Mouse (Mus musculus) intestine, postnatal 0 days (tissue): ENCODE measurements around the gene Tiprl. TPM values are rescaled to one million over a fixed set of nuclear protein-coding genes. Genes with fewer than 3 reads are reported as not detected.

Source experiments
- ATAC-seq: fragments of 200-750 bp; cut with Nextera tagmentation; 2 replicates; pipeline ENCODE4 v1.8.0; 2017; ENCODE audit warnings: mild to moderate bottlenecking, moderate TSS enrichment, moderate library complexity
- H3K27ac ChIP-seq: fragments of 300-500 bp; sonication (generic); 2 replicates; pipeline ENCODE4 v1.5.1; 2014; ENCODE audit warnings: mild to moderate bottlenecking, low read depth, low read length, moderate library complexity
- H3K27me3 ChIP-seq: fragments of 300-500 bp; sonication (generic); replicated peaks from 2 replicates; pipeline ENCODE4 v1.6.1; 2014; ENCODE audit warnings: low read length, mixed read lengths; ENCODE audit not compliant: control insufficient read depth, insufficient read depth
- H3K36me3 ChIP-seq: fragments of 300-500 bp; sonication (generic); 2 replicates; pipeline ENCODE4 v1.6.1; 2014; ENCODE audit warnings: mild to moderate bottlenecking, moderate library complexity; ENCODE audit not compliant: control insufficient read depth, insufficient read depth
- H3K4me1 ChIP-seq: fragments of 300-500 bp; sonication (generic); replicated peaks from 2 replicates; pipeline ENCODE4 v1.6.1; 2014; ENCODE audit warnings: antibody characterized with exemption, low read length, mixed read lengths; ENCODE audit not compliant: control insufficient read depth, insufficient read depth
- H3K4me2 ChIP-seq: fragments of 300-500 bp; sonication (generic); replicated peaks from 2 replicates; pipeline ENCODE4 v1.6.1; 2014; ENCODE audit warnings: low read depth, mild to moderate bottlenecking, moderate library complexity
- H3K4me3 ChIP-seq: fragments of 300-500 bp; sonication (generic); 2 replicates; pipeline ENCODE4 v1.5.1; 2014; ENCODE audit warnings: low read depth, low read length
- H3K9ac ChIP-seq: fragments of 300-500 bp; sonication (generic); 2 replicates; pipeline ENCODE4 v1.6.1; 2014; ENCODE audit warnings: mild to moderate bottlenecking, low read depth, low read length
- H3K9me3 ChIP-seq: fragments of 300-500 bp; sonication (generic); 2 replicates; pipeline ENCODE4 v1.6.1; 2016; ENCODE audit warnings: mixed run types; ENCODE audit not compliant: control insufficient read depth
- CTCF ChIP-seq: sonication (generic); IDR thresholded peaks from 2 replicates; pipeline ENCODE4 v1.5.1; 2016; ENCODE audit warnings: low read depth, mild to moderate bottlenecking, control low read depth, antibody characterized with exemption, moderate library complexity
- WGBS: fragments of 180-500 bp; shearing (Covaris S2); extraction: QIAGEN DNeasy Blood & Tissue Kit; methylation state at CpG from one replicate; pipeline ENCODE4 v1.1.7; 2014; 5-methylcytosine and 5-hydroxymethylcytosine counted together
- polyA plus RNA-seq: library from polyadenylated mRNA; unstranded; fragments of >200 nt; fragmentation: Nextera tagmentation; extraction: Ambion mirVana; gene quantifications from 2 replicates; pipeline ENCODE4 v1.2.1, GENCODE M21; 2015

The Tiprl gene
- polyA plus RNA-seq = 59.7 and 61.9 TPM in 2 replicates

DNA sequence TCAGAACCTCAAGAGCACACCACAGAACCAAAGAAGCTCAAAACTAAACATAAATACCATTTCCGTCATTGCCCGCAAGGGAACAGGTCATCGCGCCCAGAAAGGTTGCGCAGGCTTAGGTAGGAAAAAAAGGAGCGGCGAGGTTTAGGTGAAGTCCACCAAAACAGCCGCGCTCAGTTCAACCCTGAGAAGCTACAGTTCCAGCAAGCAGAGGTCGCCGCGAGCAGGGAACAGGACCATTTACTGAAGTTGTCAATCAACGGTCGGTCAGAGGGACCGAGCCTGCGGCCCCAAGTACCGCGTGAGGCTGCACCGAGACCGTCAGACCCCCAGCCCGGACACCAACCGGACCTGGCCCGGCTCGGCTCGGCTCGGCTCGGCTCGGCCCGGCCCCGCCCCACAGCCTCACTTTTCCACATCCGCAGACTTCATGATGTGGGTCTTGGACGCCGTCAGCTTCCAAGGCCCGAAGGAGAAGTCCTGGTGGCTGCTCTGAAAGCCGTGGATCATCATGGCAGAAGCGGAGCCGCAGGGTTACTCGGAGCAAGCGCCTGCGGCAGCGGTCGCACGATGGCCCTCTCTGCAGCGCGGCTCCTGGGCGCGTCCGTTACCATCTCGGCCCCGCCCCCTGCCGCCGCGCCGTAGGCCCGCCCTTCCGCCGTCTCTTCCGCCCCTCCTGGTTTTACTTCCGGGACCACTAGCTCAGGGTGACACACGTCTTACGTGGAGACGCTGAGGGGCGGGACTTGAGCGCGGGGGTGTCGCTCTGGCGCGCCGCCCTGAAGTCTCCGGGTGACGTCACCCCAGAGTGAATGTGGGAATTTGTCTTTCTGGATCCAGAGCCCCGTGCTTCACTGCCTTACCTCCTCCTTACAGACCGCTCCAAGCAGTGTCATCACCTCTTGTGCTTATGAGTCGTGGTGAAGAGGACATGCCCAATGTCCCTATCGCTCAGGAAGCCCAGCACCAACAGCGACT, at the start of gene Tiprl:
Tiprl (minus strand) TSS at position 676 of the 978 bp plus-strand sequence.
- H3K4me2 ChIP-seq = peak within 1 kb of the TSS; percentile 84
- no peaks in the 10 kb centered on the region for H3K36me3 ChIP-seq
- H3K4me3 ChIP-seq = peak within 1 kb of the TSS; percentile 91
- H3K27ac ChIP-seq = peak within 1 kb of the TSS; percentile 88
- peak within 1 kb of the TSS; percentile 71 for H3K9ac ChIP-seq
- under 1% methylated on average over 76 of the region's 76 CpGs for WGBS
- H3K4me1 ChIP-seq = no peaks in the 10 kb centered on the region; the same call in 1 of the 2 replicates
- ATAC-seq = peak; percentile 99
- peak; percentile 32 for TF ChIP-seq CTCF
- H3K9me3 ChIP-seq = no peaks in the 10 kb centered on the region
- H3K27me3 ChIP-seq = no peaks in the 10 kb centered on the region

DNA sequence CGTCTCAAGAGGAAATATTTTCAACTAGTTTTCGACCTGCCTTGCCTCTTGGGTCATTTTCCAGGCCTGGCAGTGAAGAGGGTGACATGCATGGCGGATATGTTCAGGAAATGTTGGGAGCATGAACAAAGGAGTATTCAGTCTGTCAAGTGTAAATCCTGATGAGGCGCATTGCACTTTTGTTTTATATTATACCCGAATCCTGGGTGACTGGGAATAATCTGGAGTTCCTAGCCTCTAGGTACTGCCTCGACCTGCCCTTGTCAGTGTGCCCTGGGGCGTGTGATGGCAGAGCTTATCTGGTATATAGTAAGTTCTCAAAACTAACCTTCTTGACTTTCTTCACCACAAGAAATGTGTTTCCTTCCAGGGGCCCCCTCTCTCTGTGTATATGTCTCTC, 47.3 kb upstream of the Tiprl start:
- TF ChIP-seq CTCF = no peak
- ATAC-seq = no peak
- Histone ChIP-seq H3K9ac (no peak overlapping the region), H3K9me3 (no peaks in the 10 kb centered on the region), H3K27ac (no peak overlapping the region), H3K4me3 (no peak overlapping the region), H3K4me2 (no peak overlapping the region), H3K27me3 (no peaks in the 10 kb centered on the region), H3K36me3 (no peaks in the 10 kb centered on the region), H3K4me1 (0 out of 2 replicates have a peak, but pooled peaks cover 3% of the 10 kb centered on the region)
- 79% methylated on average over 7 of the region's 7 CpGs for WGBS

DNA sequence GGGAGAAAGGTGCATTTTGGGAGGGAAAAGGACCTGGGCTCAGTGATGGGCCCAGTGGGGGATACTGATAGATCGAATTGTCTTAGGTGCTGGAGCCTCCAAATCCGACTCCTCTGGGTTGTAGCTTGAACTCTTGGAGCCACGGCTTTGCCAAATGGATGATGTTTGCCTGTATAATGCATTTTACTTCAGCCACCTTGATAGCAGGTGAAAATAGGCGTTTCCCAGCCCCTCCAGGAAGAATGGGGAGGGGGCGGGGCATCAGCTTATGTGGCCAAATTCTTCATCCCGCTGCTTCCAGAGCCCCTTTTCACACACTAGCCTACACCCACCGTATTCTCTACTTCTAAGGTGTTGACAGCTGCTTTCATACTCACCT, 46.2 kb upstream of the Tiprl start:
- Histone ChIP-seq H3K27me3 (no peaks in the 10 kb centered on the region), H3K9me3 (no peaks in the 10 kb centered on the region), H3K4me2 (peak overlapping the region; percentile 96), H3K4me3 (peak overlapping the region; percentile 68), H3K36me3 (no peaks in the 10 kb centered on the region), H3K27ac (no peak overlapping the region), H3K4me1 (0 out of 2 replicates have a peak, but pooled peaks cover 3% of the 10 kb centered on the region), H3K9ac (0 out of 2 replicates have a peak overlapping the region, but pooled peaks have one; percentile 61)
- no peak for ATAC-seq
- no peak for TF ChIP-seq CTCF
- 35% methylated on average over 7 of the region's 7 CpGs for WGBS

DNA sequence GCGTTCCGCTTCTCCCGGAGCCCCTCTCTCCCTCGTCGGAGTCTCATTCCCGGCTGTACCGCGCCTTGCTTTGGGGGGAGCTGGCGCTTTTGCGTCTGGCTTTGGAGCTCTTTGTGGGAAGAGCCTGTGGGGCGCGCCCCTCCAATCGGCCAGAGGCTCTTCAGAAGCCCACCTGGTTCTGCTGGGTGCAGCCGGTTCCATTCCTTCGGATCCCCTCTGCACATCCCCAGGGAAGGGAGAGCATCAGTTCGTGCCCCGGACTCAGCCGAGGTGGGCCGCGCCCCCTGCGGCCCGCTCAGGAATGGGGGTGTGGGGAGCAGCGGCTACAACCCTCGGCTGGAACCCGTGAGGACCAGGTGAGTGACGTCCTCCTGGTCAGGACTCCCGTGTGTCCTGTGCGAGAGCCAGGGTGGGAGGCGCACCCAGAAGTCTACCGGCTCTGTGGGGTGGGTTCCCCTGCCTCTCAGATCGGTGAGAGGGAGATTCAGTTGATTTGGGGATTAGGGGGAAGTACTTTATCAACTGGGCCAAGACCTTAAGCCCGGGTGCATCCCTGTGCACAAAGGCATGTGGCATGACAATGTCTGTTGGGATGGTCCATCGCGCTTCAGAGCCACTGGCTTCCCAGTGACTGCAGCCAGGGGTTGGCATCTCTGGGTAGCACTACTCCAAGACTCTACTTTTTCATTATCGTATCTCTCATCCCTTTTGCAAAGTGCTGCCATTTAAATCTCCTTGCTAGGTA, 45.6 kb upstream of the Tiprl start:
- H3K4me1 ChIP-seq = 0 out of 2 replicates have a peak, but pooled peaks cover 3% of the 10 kb centered on the region
- 2% methylated on average over 35 of the region's 35 CpGs for WGBS
- peak overlapping the region; percentile 31; the same call in 1 of the 2 replicates for H3K27ac ChIP-seq
- no peaks in the 10 kb centered on the region for H3K27me3 ChIP-seq
- H3K9ac ChIP-seq = peak overlapping the region; percentile 61
- no peaks in the 10 kb centered on the region for H3K36me3 ChIP-seq
- H3K4me3 ChIP-seq = peak overlapping the region; percentile 68
- no peaks in the 10 kb centered on the region for H3K9me3 ChIP-seq
- TF ChIP-seq CTCF = peak; percentile 24; the same call in 1 of the 2 replicates
- peak overlapping the region; percentile 96 for H3K4me2 ChIP-seq
- ATAC-seq = peak; percentile 46

DNA sequence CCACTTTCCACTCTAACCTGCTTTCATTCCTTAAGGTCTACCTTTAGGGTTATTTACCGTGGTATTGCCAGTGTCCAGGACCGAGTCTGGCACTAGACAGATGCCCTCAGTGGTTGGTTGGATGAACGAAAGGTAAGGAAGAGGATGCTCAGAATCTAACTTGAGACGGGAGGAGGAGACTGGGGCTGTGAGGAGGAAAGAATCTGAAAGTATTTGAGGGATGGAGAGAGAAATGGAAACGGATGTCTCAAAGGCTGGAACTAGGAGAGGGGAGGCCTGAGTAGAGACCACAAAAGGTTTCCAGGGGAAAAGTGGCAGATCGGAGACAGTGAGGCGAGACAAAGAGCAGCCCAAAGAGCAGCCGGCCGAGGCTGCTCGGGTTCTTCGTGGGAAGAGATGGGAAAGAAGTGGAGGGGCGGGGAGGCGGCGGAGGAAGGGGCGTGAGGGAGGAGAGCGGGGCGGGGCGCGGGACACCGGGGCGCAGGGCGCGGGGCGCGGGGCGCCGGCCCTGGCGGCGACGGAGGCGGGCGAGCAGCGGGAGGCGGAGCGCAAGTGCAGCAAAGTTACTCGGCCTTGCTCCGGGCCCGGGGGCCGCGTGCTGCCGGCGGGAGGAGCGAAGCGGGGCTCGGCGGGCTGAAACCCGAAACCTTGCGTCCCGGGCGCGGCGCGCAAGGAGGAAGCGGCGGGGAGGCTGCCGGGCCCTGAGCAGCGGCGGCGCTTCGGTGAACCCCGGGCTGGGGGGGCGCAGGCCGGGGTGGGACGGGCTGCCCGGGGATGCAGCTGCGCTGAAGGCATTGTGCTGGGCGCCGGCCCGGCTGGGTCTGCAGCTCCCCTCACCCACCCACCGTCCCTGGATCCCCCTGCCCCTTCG, 44.8 kb upstream of the Tiprl start:
- Histone ChIP-seq H3K9ac (peak overlapping the region; percentile 61), H3K27ac (peak overlapping the region; percentile 31; the same call in 1 of the 2 replicates), H3K36me3 (no peaks in the 10 kb centered on the region), H3K27me3 (no peaks in the 10 kb centered on the region), H3K4me2 (peak overlapping the region; percentile 96), H3K4me1 (0 out of 2 replicates have a peak, but pooled peaks cover 3% of the 10 kb centered on the region), H3K9me3 (no peaks in the 10 kb centered on the region), H3K4me3 (peak overlapping the region; percentile 68)
- ATAC-seq = peak; percentile 79
- WGBS = 1% methylated on average over 63 of the region's 71 CpGs
- TF ChIP-seq CTCF = no peak
